Mouse (Mus musculus) CH12.LX (cell line): ENCODE measurements at regions not wholly inside any gene's neighbourhood (a gene's known extent, or its start where the extent isn't known, plus 50 kb on each side); places are given as distances from the start of the nearest gene placed in this dataset.

Experiments used
- DNase-seq: peaks from one replicate; pipeline ENCODE4 v3.0.0-alpha.2; 2013; ENCODE audit errors: extremely low read depth
- H3K27ac ChIP-seq: 2 replicates; pipeline ENCODE4 v1.5.1; 2012; ENCODE audit warnings: low read depth, mild to moderate bottlenecking, control low read depth, moderate library complexity; ENCODE audit not compliant: insufficient read depth
- H3K27me3 ChIP-seq: replicated peaks from 2 replicates; pipeline ENCODE3; 2012; ENCODE audit warnings: inconsistent platforms
- H3K36me3 ChIP-seq, 2 experiments: replicated peaks in 1 of 2; 2 replicates each; pipeline versions ENCODE3 to v1.6.1; 2012; ENCODE audit warnings: inconsistent platforms in 1 of 2, low read length in 1 of 2, mild to moderate bottlenecking in 1 of 2, mixed read lengths in 1 of 2, moderate library complexity in 1 of 2; ENCODE audit not compliant: control insufficient read depth in 1 of 2, insufficient read depth in 1 of 2
- H3K4me1 ChIP-seq, 2 experiments: 2 replicates each; pipeline ENCODE4 v1.6.1; 2012; ENCODE audit warnings: inconsistent platforms in 1 of 2, moderate library complexity in 1 of 2; ENCODE audit not compliant: insufficient read depth in 2 of 2, control insufficient read depth in 1 of 2
- H3K4me2 ChIP-seq: 2 replicates; pipeline ENCODE4 v1.6.1; 2012; ENCODE audit warnings: low read depth, mild to moderate bottlenecking, control low read depth; ENCODE audit not compliant: poor library complexity, insufficient read depth, severe bottlenecking
- H3K4me3 ChIP-seq, 3 experiments: fragments of 150-350 bp in 1 of 3; sonication (generic) in 1 of 3; replicated peaks in 1 of 3; 2 replicates each; pipeline versions ENCODE3 to v1.5.1; 2011 to 2012; ENCODE audit warnings: low read depth in 2 of 3, low read length in 2 of 3, mild to moderate bottlenecking in 2 of 3, moderate library complexity in 2 of 3, control low read depth in 1 of 3, improper control_type of control experiment in 1 of 3, inconsistent platforms in 1 of 3, mixed read lengths in 1 of 3; ENCODE audit not compliant: poor library complexity in 1 of 3
- H3K79me2 ChIP-seq: replicated peaks from 2 replicates; pipeline ENCODE4 v1.6.1; 2012; ENCODE audit warnings: mild to moderate bottlenecking, moderate library complexity; ENCODE audit not compliant: control insufficient read depth, poor library complexity, insufficient read depth, severe bottlenecking; ENCODE audit errors: extremely low read depth
- H3K9ac ChIP-seq: 2 replicates; pipeline ENCODE4 v1.6.1; 2012; ENCODE audit warnings: low read depth, mild to moderate bottlenecking, control low read depth, moderate library complexity; ENCODE audit not compliant: insufficient read depth
- H3K9me3 ChIP-seq: replicated peaks from 2 replicates; pipeline ENCODE3; 2012; ENCODE audit warnings: low read length, inconsistent platforms, mixed read lengths
- BHLHE40 ChIP-seq: IDR thresholded peaks from 2 replicates; pipeline ENCODE4 v1.6.1; 2011; ENCODE audit warnings: mild to moderate bottlenecking, low read depth, low read length, improper control_type of control experiment
- CHD1 ChIP-seq: IDR thresholded peaks from 2 replicates; pipeline ENCODE4 v1.6.1; 2012; ENCODE audit warnings: low read depth, low read length, improper control_type of control experiment, inconsistent platforms
- CTCF ChIP-seq, 2 experiments: IDR thresholded peaks in 1 of 2; conservative IDR thresholded peaks in 1 of 2; 2 replicates each; pipeline ENCODE4 v1.5.1; 2011 to 2012; ENCODE audit warnings: low read depth in 2 of 2, low read length in 2 of 2, improper control_type of control experiment in 1 of 2, inconsistent platforms in 1 of 2, mild to moderate bottlenecking in 1 of 2, moderate library complexity in 1 of 2
- ELF1 ChIP-seq: IDR thresholded peaks from 2 replicates; pipeline ENCODE4 v1.6.1; 2014; ENCODE audit warnings: low read depth, mild to moderate bottlenecking, inconsistent platforms, low read length, improper control_type of control experiment
- EP300 ChIP-seq: IDR thresholded peaks from 2 replicates; pipeline ENCODE4 v1.6.1; 2011; ENCODE audit warnings: low read length, improper control_type of control experiment
- HCFC1 ChIP-seq: IDR thresholded peaks from 2 replicates; pipeline ENCODE4 v1.6.1; 2012; ENCODE audit warnings: low read depth, mild to moderate bottlenecking, inconsistent platforms, low read length, improper control_type of control experiment
- IRF4 ChIP-seq: IDR thresholded peaks from 2 replicates; pipeline ENCODE4 v1.6.1; 2014; ENCODE audit warnings: low read depth, mild to moderate bottlenecking, inconsistent platforms, low read length, improper control_type of control experiment
- JUN ChIP-seq: IDR thresholded peaks from 2 replicates; pipeline ENCODE4 v1.6.1; 2011; ENCODE audit warnings: low read depth, mild to moderate bottlenecking, low read length, improper control_type of control experiment, moderate library complexity; ENCODE audit not compliant: insufficient read depth
- KAT2A ChIP-seq: IDR thresholded peaks from 2 replicates; pipeline ENCODE4 v1.6.1; 2012; ENCODE audit warnings: low read length, improper control_type of control experiment, inconsistent platforms; ENCODE audit not compliant: insufficient replicate concordance
- MAFK ChIP-seq: IDR thresholded peaks from 2 replicates; pipeline ENCODE4 v1.6.1; 2011; ENCODE audit warnings: low read length, improper control_type of control experiment; ENCODE audit not compliant: insufficient replicate concordance
- MAX ChIP-seq: IDR thresholded peaks from 2 replicates; pipeline ENCODE4 v1.6.1; 2011; ENCODE audit warnings: low read length, improper control_type of control experiment
- MXI1 ChIP-seq: IDR thresholded peaks from 2 replicates; pipeline ENCODE4 v1.6.1; 2011; ENCODE audit warnings: mild to moderate bottlenecking, low read depth, low read length, improper control_type of control experiment
- MYC ChIP-seq: IDR thresholded peaks from 2 replicates; pipeline ENCODE4 v1.6.1; 2011; ENCODE audit warnings: low read depth, mild to moderate bottlenecking, improper control_type of control experiment, low read length
- POLR2AphosphoS2 ChIP-seq: IDR thresholded peaks from 2 replicates; pipeline ENCODE4 v1.6.1; 2011; ENCODE audit warnings: low read depth, low read length, improper control_type of control experiment
- RCOR1 ChIP-seq: conservative IDR thresholded peaks from 2 replicates; pipeline ENCODE4 v1.6.1; 2012; ENCODE audit warnings: low read depth, mild to moderate bottlenecking, inconsistent platforms, low read length, improper control_type of control experiment
- SIN3A ChIP-seq: IDR thresholded peaks from 2 replicates; pipeline ENCODE4 v1.6.1; 2012; ENCODE audit warnings: low read length, improper control_type of control experiment, inconsistent platforms
- USF2 ChIP-seq: conservative IDR thresholded peaks from 2 replicates; pipeline ENCODE4 v1.6.1; 2011; ENCODE audit warnings: low read depth, low read length, improper control_type of control experiment
- ZKSCAN1 ChIP-seq: IDR thresholded peaks from 2 replicates; pipeline ENCODE4 v1.6.1; 2012; ENCODE audit warnings: low read depth, inconsistent platforms, low read length, improper control_type of control experiment, borderline replicate concordance
- ZMIZ1 ChIP-seq: IDR thresholded peaks from 2 replicates; pipeline ENCODE4 v1.6.1; 2012; ENCODE audit warnings: low read depth, mild to moderate bottlenecking, inconsistent platforms, low read length, improper control_type of control experiment
- ZNF384 ChIP-seq: IDR thresholded peaks from 2 replicates; pipeline ENCODE4 v1.6.1; 2012; ENCODE audit warnings: low read depth, low read length, improper control_type of control experiment, inconsistent platforms
- dilution Hi-C: fragments of 300-500 bp; cut with MboI; formaldehyde crosslinking; loops from 2 replicates; pipeline ENCODE4 v1.14.3; 2020; ENCODE audit warnings: low sequenced_read_pairs; ENCODE audit not compliant: extremely low pct_unique_long_range_greater_than_20kb, extremely low pct_ligation_motif_present
- in situ Hi-C: fragments of 300-500 bp; cut with MboI; formaldehyde crosslinking; loops from 3 replicates; pipeline ENCODE4 v1.14.3; 2019; ENCODE audit warnings: low sequenced_read_pairs, low pct_ligation_motif_present, low pct_unique_long_range_greater_than_20kb, mixed read lengths

DNA sequence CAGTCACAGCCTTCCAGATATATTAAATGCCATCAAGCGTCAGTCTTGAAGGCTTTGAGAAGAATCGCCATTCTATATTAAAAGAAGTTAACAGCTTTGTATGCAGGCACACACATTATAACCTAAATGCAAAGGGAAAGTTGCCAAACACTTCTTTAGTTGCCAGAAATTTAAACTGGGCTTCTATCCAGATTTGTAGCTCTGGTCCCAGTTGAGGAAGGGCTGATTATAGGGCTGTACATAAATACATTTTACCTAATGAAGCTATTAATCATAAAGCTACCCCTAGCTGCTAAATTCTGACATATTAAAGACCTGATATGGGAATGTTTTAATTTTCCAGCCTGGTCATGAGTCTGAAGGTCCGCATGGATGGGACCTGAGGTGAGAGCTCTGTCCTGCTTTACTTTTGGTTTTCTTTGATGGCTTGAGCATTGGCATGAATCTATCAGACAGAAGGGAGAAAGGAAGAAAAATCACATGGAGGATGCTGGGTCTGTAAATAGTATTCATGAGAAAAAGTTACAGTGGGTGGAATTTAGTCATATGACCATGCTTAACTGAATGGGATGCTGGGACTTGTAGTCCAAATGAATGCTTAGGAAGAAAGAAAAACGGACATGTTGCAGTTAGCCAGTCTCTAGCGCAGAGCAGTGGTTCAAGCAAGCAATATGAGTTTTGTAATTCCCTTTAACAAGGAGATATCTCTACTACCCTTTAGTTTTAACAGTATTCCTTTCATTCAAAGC is 120.3 kb upstream of the Vmn2r7 start:
- TF ChIP-seq BHLHE40, result no peak
- peak; percentile 63 for TF ChIP-seq HCFC1
- Histone ChIP-seq H3K9ac (no peak overlapping the region), H3K79me2 (no peaks in the 10 kb centered on the region), H3K4me3 (no peak overlapping the region), H3K4me1 (peaks cover 0 to 11% of the 10 kb centered on the region in 2 experiments; a peak in 2 of 4 replicates), H3K36me3 (no peaks in the 10 kb centered on the region), H3K9me3 (no peaks in the 10 kb centered on the region), H3K4me2 (no peak overlapping the region), H3K27ac (no peak overlapping the region), H3K27me3 (no peaks in the 10 kb centered on the region)
- no peak for DNase-seq
- in situ Hi-C loops (no loop called here), dilution Hi-C loops (no loop called here)

GRCm38 (mm10) chr3:64965416-64965980 is 120.9 kb upstream of the Vmn2r7 start:
- Histone ChIP-seq H3K9me3 (no peaks in the 10 kb centered on the region), H3K4me2 (no peak overlapping the region), H3K4me1 (peaks cover 0 to 11% of the 10 kb centered on the region in 2 experiments; a peak in 2 of 4 replicates), H3K79me2 (no peaks in the 10 kb centered on the region)
- dilution Hi-C loops, result no loop called here
- no peak for DNase-seq
- TF ChIP-seq SIN3A (no peak), POLR2AphosphoS2 (no peak), MAX (no peak), RCOR1 (no peak), CHD1 (no peak), EP300 (no peak), CTCF (conservative IDR thresholded peaks at IDR 0.05 in 1 of 2, IDR thresholded peaks at IDR 0.05 in 1 of 2; ENCODE audit: low read depth in 2 of 2, low read length in 2 of 2) (no peak), KAT2A (no peak), ZKSCAN1 (no peak), ELF1 (no peak), USF2 (no peak), MYC (no peak), ZNF384 (no peak), ZMIZ1 (no peak), BHLHE40 (no peak), IRF4 (no peak), MAFK (no peak), JUN (no peak), MXI1 (no peak)
- TF ChIP-seq, all 38 proteins: peak for 0
- in situ Hi-C loops, result no loop called here
- no peaks in the 10 kb centered on the region for H3K36me3 ChIP-seq
- no peak overlapping the region for H3K27ac ChIP-seq
- no peaks in the 10 kb centered on the region for H3K27me3 ChIP-seq
- H3K4me3 ChIP-seq, result no peak overlapping the region
- no peak overlapping the region for H3K9ac ChIP-seq
